Mouse (Mus musculus): ENCODE data around the gene Etfa.

DNA sequence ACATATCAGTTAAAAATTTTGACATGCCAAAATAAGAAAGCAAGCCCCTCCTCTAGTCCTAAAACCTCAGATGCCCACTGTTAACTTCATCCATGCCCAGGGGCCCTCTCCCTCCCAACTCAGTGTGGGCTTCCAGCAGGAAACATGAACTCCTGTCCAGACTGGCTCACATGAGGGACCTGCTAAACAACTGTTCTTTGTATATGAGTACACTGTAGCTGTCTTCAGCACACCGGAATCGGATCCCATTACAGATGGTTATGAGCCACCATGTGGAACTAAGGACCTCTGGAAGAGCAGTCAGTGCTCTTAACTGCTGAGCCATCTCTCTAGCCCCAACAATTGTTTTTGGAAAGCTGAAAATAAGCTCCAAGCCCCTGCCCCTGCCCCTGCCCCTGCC lies 105.3 kb downstream of the Etfa start:
- TF ChIP-seq EP300 (IDR thresholded peaks at IDR 0.05; ENCODE audit: low read depth) (no peak), CTCF (IDR thresholded peaks at IDR 0.05; ENCODE audit: low read depth) (no peak)
